Mouse (Mus musculus): Measurements from ENCODE around the gene Prss43. TPM values are rescaled to one million over a fixed set of nuclear protein-coding genes. Genes with fewer than 3 reads are reported as not detected.

Gene Prss43
- total RNA-seq, 2 experiments from 2014 or later: not detected

Other genes with a start within 250 kb of the Prss43 start
- 1 to 10 TPM; 4.0 to 4.3 TPM for gene Nradd, start 202.2 kb upstream of the Prss43 start, total RNA-seq (2021)
- gene Nbeal2, start 172.5 kb upstream of the Prss43 start, total RNA-seq (2021): 1 to 10 TPM; 3.1 to 3.4 TPM
- 10 to 100 TPM; 57.0 to 57.9 TPM for gene Ccdc12, start 170.2 kb upstream of the Prss43 start, total RNA-seq (2021)
- gene Myl3, start 84.8 kb upstream of the Prss43 start, total RNA-seq (2021): 100 to 1,000 TPM; 322 to 324 TPM
- 10 to 100 TPM; 11.8 to 13.4 TPM for gene Pth1r, start 79.5 kb upstream of the Prss43 start, total RNA-seq (2021)
- gene Prss42, start 28.5 kb upstream of the Prss43 start, total RNA-seq (2021): not detected
- not detected for gene Prss44, start 12.7 kb upstream of the Prss43 start, total RNA-seq (2021)
- gene Prss45, start 7.9 kb downstream of the Prss43 start, total RNA-seq (2021): not detected
- not detected for gene Prss46, start 17.8 kb downstream of the Prss43 start, total RNA-seq (2021)
- gene Prss50, start 31.3 kb downstream of the Prss43 start, total RNA-seq (2021): not detected
- 1 to 10 TPM; 5.8 to 6.6 TPM for gene Als2cl, start 53.2 kb downstream of the Prss43 start, total RNA-seq (2021)
- under 1 TPM; 0.47 to 0.60 TPM for gene Tmie, start 53.4 kb downstream of the Prss43 start, total RNA-seq (2021)
- 1 to 10 TPM; 1.8 to 2.5 TPM for gene Fam240a, start 90.2 kb downstream of the Prss43 start, total RNA-seq (2021)
- not detected for gene Tdgf1, start 119.5 kb downstream of the Prss43 start, total RNA-seq (2021)
- gene Lrrc2, start 124.9 kb downstream of the Prss43 start, total RNA-seq (2021): 10 to 100 TPM in 1 of 2 experiments, 1 to 10 TPM in 1; 8.8 to 13.3 TPM
- 1 to 10 TPM in 1 of 2 experiments, under 1 TPM in 1; 0.93 to 1.1 TPM for gene Rtp3, start 163.9 kb downstream of the Prss43 start, total RNA-seq (2021)
- gene Ltf, start 192.6 kb downstream of the Prss43 start, total RNA-seq (2021): 1 to 10 TPM; 1.2 to 3.6 TPM
- 1 to 10 TPM; 1.4 to 1.8 TPM for gene Ccrl2, start 230.8 kb downstream of the Prss43 start, total RNA-seq (2021)

Measured in gastrocnemius, postnatal 4 days (tissue).